Mouse (Mus musculus): ENCODE results near the gene Cers5. TPM values are rescaled to one million over a fixed set of nuclear protein-coding genes. Genes with fewer than 3 reads are reported as not detected.

The Cers5 gene
- total and polyA plus RNA-seq, 3 experiments = 0.45 to 6.1 (median 0.77) TPM

DNA sequence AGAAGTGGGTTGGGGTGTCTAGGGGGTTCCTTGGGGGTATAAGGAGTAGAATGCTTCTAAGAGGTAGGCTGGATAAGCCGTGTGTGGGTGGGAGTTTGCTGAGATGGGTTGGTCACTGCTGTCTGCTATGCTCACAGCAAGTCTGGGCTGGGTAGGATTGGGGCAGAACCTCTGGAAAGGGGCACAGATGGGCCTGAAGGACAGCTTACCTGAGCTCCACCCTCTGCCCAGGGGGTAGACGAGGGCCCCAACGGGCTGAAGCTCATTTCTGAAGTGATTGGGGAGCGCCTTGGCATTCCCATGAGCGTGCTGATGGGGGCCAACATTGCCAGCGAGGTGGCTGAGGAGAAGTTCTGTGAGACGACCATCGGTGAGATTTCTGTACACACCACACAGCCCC is 52.8 kb downstream of the Cers5 start:
- Histone ChIP-seq H3K36me3 (replicated peaks) (no peaks in the 10 kb centered on the region), H3K4me1 (ENCODE audit: insufficient read depth, low read depth, low read length) (peaks cover 34% of the 10 kb centered on the region), H3K27me3 (ENCODE audit: insufficient read depth, low read length) (peaks cover 73% of the 10 kb centered on the region), H3K9me3 (replicated peaks) (no peaks in the 10 kb centered on the region), H3K4me3 (ENCODE audit: low read depth, low read length) (no peak overlapping the region)
- ATAC-seq (ENCODE audit: extremely low read depth, insufficient number of reproducible peaks, low FRiP score, poor library complexity, severe bottlenecking) (no peak), DNase-seq (ENCODE audit: low spot score) (no peak)
- TF ChIP-seq CTCF (IDR thresholded peaks at IDR 0.05; ENCODE audit: low read depth, low read length) (no peak), GATA1 (IDR thresholded peaks at IDR 0.05; ENCODE audit: borderline replicate concordance, low read length) (no peak), TAL1 (conservative IDR thresholded peaks at IDR 0.05; ENCODE audit: low read depth, low read length) (no peak), GATA2 (IDR thresholded peaks at IDR 0.05; ENCODE audit: borderline replicate concordance, low read depth, low read length) (no peak), POLR2AphosphoS5 (IDR thresholded peaks at IDR 0.05; ENCODE audit: insufficient replicate concordance, low read depth, low read length) (no peak)

DNA sequence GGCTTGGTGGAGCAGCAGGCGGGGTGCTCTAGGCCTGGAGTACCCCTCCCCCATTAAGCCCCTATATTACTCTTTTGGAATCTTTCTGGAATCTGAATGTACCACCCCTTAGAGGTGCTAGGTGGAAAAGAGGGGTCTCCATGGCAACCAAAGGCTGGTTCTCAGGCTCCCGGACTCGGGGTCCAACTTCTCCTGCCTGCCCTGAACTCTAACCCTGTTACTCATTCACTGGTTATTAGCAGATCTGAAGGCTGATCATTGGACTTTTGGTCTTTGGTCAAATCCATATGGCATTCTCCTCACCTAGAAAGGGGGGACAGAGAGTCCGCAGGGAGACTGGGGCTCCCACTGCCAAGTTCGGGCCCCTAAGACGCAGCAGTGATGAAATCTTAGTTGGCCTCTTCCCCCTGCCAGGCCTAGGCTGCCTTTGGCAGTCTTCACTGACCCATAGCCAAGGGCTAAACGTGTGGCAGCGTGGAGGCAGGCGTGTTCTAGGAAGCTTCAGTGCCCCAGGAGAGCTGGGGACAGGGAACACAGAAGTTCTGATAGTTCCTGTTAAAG is 54.1 kb downstream of the Cers5 start:
- TF ChIP-seq GATA2 (IDR thresholded peaks at IDR 0.05; ENCODE audit: borderline replicate concordance, low read depth, low read length) = no peak
- no peak for TF ChIP-seq POLR2AphosphoS5 (IDR thresholded peaks at IDR 0.05; ENCODE audit: insufficient replicate concordance, low read depth, low read length)
- TF ChIP-seq TAL1 (conservative IDR thresholded peaks at IDR 0.05; ENCODE audit: low read depth, low read length) = no peak
- TF ChIP-seq CTCF (IDR thresholded peaks at IDR 0.05; ENCODE audit: low read depth, low read length) = no peak
- no peak for TF ChIP-seq GATA1 (IDR thresholded peaks at IDR 0.05; ENCODE audit: borderline replicate concordance, low read length)
- ATAC-seq (ENCODE audit: extremely low read depth, insufficient number of reproducible peaks, low FRiP score, poor library complexity, severe bottlenecking) = no peak
- no peak for DNase-seq (ENCODE audit: low spot score)
- Histone ChIP-seq H3K4me3 (ENCODE audit: low read depth, low read length) (no peak overlapping the region), H3K36me3 (replicated peaks) (peaks cover 10% of the 10 kb centered on the region), H3K9me3 (replicated peaks) (no peaks in the 10 kb centered on the region), H3K4me1 (ENCODE audit: insufficient read depth, low read depth, low read length) (peaks cover 21% of the 10 kb centered on the region), H3K27me3 (ENCODE audit: insufficient read depth, low read length) (peaks cover 72% of the 10 kb centered on the region)

DNA sequence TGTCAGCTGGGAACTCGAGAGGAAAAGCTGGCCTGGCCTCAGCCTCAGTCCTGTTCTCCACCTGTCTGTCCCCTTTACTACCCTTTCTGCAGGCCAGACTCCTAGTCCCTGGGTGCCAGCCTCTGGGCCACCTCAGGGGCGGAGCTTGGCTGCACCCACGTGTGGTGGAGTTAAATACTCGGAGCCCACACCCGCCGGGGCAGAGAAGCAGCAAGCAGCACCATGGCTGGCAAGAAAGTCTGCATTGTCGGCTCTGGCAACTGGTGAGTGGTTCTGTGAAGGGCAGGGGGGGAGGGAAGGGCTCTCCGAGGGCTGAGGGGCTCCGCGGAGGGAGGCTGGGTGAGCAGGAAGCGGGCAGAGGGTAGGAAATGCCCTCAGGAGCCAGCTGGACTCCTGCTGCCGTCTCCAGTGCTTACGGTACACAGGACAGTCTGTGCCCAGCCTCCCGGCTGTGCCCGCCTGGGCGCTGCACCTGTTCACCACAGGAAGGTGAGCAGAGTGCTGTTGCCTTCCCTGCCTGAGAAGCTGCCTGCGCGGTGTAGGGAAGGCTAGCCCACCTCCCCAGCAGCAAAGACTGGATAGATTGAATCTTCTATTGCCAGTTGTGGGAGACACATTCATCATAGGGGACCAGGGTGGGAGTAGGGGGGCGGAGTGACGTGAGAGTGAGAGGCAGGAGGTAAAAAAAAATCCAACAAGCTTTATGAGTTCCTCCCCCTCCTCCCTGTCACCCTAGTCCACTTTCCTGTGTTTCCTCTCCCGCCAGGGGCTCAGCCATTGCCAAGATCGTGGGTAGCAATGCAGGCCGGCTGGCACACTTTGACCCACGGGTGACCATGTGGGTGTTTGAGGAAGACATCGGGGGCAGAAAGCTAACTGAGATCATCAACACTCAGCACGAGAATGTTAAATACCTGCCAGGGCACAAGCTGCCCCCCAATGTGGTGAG is 55.0 kb downstream of the Cers5 start, which contains the start of gene Gpd1:
TSS of gene Gpd1 (plus strand) at position 130 of the 949 bp plus-strand sequence.
- Histone ChIP-seq H3K27me3 (ENCODE audit: insufficient read depth, low read length) (peaks cover 64% of the 10 kb centered on the region), H3K4me3 (ENCODE audit: low read depth, low read length) (no peak within 1 kb of the TSS), H3K36me3 (replicated peaks) (peaks cover 19% of the 10 kb centered on the region), H3K9me3 (replicated peaks) (no peaks in the 10 kb centered on the region), H3K4me1 (ENCODE audit: insufficient read depth, low read depth, low read length) (peaks cover 16% of the 10 kb centered on the region)
- DNase-seq (ENCODE audit: low spot score) (no peak), ATAC-seq (ENCODE audit: extremely low read depth, insufficient number of reproducible peaks, low FRiP score, poor library complexity, severe bottlenecking) (no peak)
- TF ChIP-seq GATA1 (IDR thresholded peaks at IDR 0.05; ENCODE audit: borderline replicate concordance, low read length) = no peak
- TF ChIP-seq CTCF (IDR thresholded peaks at IDR 0.05; ENCODE audit: low read depth, low read length) = no peak
- TF ChIP-seq GATA2 (IDR thresholded peaks at IDR 0.05; ENCODE audit: borderline replicate concordance, low read depth, low read length) = no peak
- TF ChIP-seq POLR2AphosphoS5 (IDR thresholded peaks at IDR 0.05; ENCODE audit: insufficient replicate concordance, low read depth, low read length) = no peak
- TF ChIP-seq TAL1 (conservative IDR thresholded peaks at IDR 0.05; ENCODE audit: low read depth, low read length) = no peak

DNA sequence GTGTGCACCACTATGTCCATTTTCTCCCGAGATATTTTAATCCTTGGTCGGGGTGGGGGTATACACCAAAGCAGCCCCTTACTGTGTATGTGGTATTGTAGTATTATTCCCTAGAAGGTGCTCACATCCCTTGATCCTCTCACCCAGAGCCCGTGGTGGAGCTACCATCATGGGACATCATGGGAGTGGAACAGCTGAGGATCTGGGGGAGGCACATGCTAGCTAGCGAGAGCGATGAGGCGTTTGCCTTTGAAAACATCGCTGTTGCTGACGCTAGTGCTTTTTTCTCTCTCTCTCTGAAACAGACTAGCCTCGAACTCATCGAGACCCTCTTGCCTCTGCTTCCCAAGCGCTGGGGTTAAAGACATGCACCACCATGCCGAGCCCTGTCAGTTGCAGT is 55.9 kb downstream of the Cers5 start:
- H3K36me3 ChIP-seq (replicated peaks) = peaks cover 27% of the 10 kb centered on the region
- no peaks in the 10 kb centered on the region for H3K9me3 ChIP-seq (replicated peaks)
- TF ChIP-seq GATA1 (IDR thresholded peaks at IDR 0.05; ENCODE audit: borderline replicate concordance, low read length) (no peak), POLR2AphosphoS5 (IDR thresholded peaks at IDR 0.05; ENCODE audit: insufficient replicate concordance, low read depth, low read length) (no peak), CTCF (IDR thresholded peaks at IDR 0.05; ENCODE audit: low read depth, low read length) (no peak), TAL1 (conservative IDR thresholded peaks at IDR 0.05; ENCODE audit: low read depth, low read length) (no peak), GATA2 (IDR thresholded peaks at IDR 0.05; ENCODE audit: borderline replicate concordance, low read depth, low read length) (no peak)
- DNase-seq (ENCODE audit: low spot score) = no peak
- H3K4me1 ChIP-seq (ENCODE audit: insufficient read depth, low read depth, low read length) = peaks cover 14% of the 10 kb centered on the region
- H3K27me3 ChIP-seq (ENCODE audit: insufficient read depth, low read length) = peaks cover 56% of the 10 kb centered on the region
- ATAC-seq (ENCODE audit: extremely low read depth, insufficient number of reproducible peaks, low FRiP score, poor library complexity, severe bottlenecking) = no peak
- H3K4me3 ChIP-seq (ENCODE audit: low read depth, low read length) = no peak overlapping the region

DNA sequence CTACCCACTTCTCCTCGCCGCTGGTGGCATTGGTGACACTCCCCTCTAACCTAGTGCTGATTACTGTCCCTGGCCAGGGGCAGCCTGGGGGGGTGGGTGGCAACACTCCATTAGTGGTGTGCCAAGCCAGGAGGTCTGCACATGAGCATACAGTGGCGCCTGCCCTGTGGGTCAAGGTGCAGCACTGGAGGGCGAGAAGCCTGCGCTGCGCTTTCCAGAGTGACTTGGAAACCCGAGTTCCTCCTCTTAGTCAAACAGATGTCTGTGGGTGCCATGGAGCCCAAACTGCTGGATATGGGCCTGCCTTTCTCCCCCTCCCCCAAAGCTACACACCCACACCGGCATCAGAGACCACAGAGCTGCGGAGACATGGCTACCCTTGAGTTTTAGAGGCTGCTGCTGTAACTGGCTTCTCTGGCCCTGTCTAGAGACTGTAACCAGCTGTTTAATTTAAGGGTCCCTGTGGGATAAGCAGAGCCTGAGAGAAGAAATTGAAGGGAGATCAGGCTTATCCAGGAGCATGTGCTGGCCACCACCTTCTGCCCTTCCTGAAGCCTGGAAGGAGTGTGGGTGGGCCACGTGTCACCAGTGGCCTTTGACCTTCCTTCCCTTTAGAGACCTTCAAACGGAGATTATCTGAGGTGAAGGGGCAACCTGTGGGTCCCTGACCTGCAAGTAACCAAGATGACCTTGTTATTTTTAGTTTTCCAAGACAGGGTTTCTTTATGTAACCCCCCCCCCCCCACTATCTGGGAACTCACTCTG is 56.5 kb downstream of the Cers5 start:
- Histone ChIP-seq H3K9me3 (replicated peaks) (no peaks in the 10 kb centered on the region), H3K4me1 (ENCODE audit: insufficient read depth, low read depth, low read length) (peaks cover 14% of the 10 kb centered on the region), H3K27me3 (ENCODE audit: insufficient read depth, low read length) (peaks cover 50% of the 10 kb centered on the region), H3K4me3 (ENCODE audit: low read depth, low read length) (no peak overlapping the region), H3K36me3 (replicated peaks) (peaks cover 33% of the 10 kb centered on the region)
- TF ChIP-seq GATA2 (IDR thresholded peaks at IDR 0.05; ENCODE audit: borderline replicate concordance, low read depth, low read length) = no peak
- TF ChIP-seq POLR2AphosphoS5 (IDR thresholded peaks at IDR 0.05; ENCODE audit: insufficient replicate concordance, low read depth, low read length) = no peak
- no peak for TF ChIP-seq GATA1 (IDR thresholded peaks at IDR 0.05; ENCODE audit: borderline replicate concordance, low read length)
- TF ChIP-seq TAL1 (conservative IDR thresholded peaks at IDR 0.05; ENCODE audit: low read depth, low read length) = no peak
- no peak for TF ChIP-seq CTCF (IDR thresholded peaks at IDR 0.05; ENCODE audit: low read depth, low read length)
- ATAC-seq (ENCODE audit: extremely low read depth, insufficient number of reproducible peaks, low FRiP score, poor library complexity, severe bottlenecking) (no peak), DNase-seq (ENCODE audit: low spot score) (no peak)
